Mouse (Mus musculus) liver, adult 2 months (tissue): Measurements from ENCODE around the gene Ccdc77. TPM values are rescaled to one million over a fixed set of nuclear protein-coding genes. Genes with fewer than 3 reads are reported as not detected.
"Not testable (repeated sequence)": the region's sequence is repeated elsewhere in the genome, so short reads cannot be mapped to it uniquely, and the experiment has no call there.

Experiments used
- DNase-seq: peaks from one replicate; pipeline ENCODE4 v3.0.0-alpha.2; 2011; ENCODE audit warnings: low read depth, low spot score; ENCODE audit errors: extremely low read depth
- H3K27ac ChIP-seq: fragments of 200-500 bp; replicated peaks from 2 replicates; pipeline ENCODE4 v1.5.1; 2012; ENCODE audit warnings: low read depth, mild to moderate bottlenecking, control low read depth, inconsistent platforms, low read length; ENCODE audit not compliant: insufficient read depth
- H3K27me3 ChIP-seq: fragments of 200-500 bp; 2 replicates; pipeline ENCODE4 v1.6.1; 2012; ENCODE audit warnings: mild to moderate bottlenecking, moderate library complexity, low read length, inconsistent platforms; ENCODE audit not compliant: control insufficient read depth, insufficient read depth
- H3K36me3 ChIP-seq: fragments of 200-500 bp; 2 replicates; pipeline ENCODE4 v1.6.1; 2012; ENCODE audit warnings: low read length, inconsistent platforms; ENCODE audit not compliant: control insufficient read depth, insufficient read depth
- H3K4me1 ChIP-seq: fragments of 200-500 bp; 2 replicates; pipeline ENCODE4 v1.6.1; 2011; ENCODE audit warnings: low read length; ENCODE audit not compliant: control insufficient read depth, insufficient read depth
- H3K4me3 ChIP-seq: fragments of 200-500 bp; 2 replicates; pipeline ENCODE4 v1.5.1; 2011; ENCODE audit warnings: low read depth, mild to moderate bottlenecking, control low read depth, low read length, moderate library complexity; ENCODE audit not compliant: insufficient read depth
- H3K79me2 ChIP-seq: fragments of 200-500 bp; 2 replicates; pipeline ENCODE4 v1.6.1; 2012; ENCODE audit warnings: inconsistent platforms, mild to moderate bottlenecking, low read length, moderate library complexity; ENCODE audit not compliant: control insufficient read depth, insufficient read depth
- H3K9ac ChIP-seq: fragments of 200-500 bp; 2 replicates; pipeline ENCODE4 v1.6.1; 2012; ENCODE audit warnings: low read depth, mild to moderate bottlenecking, control low read depth, inconsistent platforms, low read length
- CTCF ChIP-seq: fragments of 200-500 bp; IDR thresholded peaks from 2 replicates; pipeline ENCODE4 v1.5.1; 2011; ENCODE audit warnings: low read depth, low read length, control low read depth
- POLR2A ChIP-seq: fragments of 200-500 bp; IDR thresholded peaks from 2 replicates; pipeline ENCODE4 v1.6.1; 2011; ENCODE audit warnings: low read length, control low read depth; ENCODE audit not compliant: insufficient read depth; ENCODE audit errors: extremely low read depth
- WGBS: fragments of 180-500 bp; shearing (Covaris S2); methylation state at CpG from one replicate; pipeline ENCODE4 v1.1.7; 2018; 5-methylcytosine and 5-hydroxymethylcytosine counted together
- polyA plus RNA-seq: library from polyadenylated mRNA; depleted of rRNA; stranded (reverse); fragments of >200 nt; gene quantifications from 2 replicates; pipeline ENCODE4 v1.2.3, GENCODE M21; 2012
- total RNA-seq: library from RNA; depleted of rRNA; stranded (reverse); fragments of >200 nt; gene quantifications from 2 replicates; pipeline ENCODE4 v1.2.3, GENCODE M21; 2014

Gene Ccdc77
- total and polyA plus RNA-seq, 2 experiments, result 1.5 to 5.0 TPM

DNA sequence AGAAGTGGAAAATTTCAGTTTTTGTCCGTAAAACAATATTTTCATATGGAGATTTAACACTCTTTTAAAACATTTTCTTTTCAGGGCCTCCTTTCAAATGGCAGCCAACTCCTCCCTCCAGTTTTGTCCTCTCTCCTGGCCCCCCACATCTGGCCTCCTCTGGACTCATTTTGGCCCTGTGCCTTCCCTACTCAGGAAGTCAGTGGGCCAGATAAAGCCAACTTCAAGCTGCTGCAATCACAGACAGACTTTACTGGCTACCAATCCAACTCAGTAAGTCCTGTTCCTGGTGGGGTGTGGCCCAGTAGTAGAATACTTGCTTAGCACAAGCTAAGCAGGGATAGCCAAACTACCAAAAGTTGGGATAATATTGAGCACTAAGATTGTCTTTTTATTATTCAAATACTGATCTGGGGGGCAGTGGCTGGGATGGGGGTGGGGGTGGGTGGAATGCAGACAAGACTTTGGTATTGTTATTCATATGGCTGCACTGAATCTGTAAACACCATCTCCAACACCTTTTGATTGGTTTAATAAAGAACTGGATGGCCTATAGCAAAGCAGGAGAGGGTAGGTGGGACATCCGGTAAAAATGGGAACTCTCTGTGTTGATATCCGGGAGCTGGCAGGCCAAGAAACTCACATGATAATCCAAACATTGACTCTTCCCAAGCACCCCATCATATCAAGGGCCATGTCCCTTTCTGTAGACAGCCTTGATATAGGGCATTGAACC, 57.1 kb downstream of the Ccdc77 start:
- TF ChIP-seq CTCF (no peak), POLR2A (no peak)
- WGBS, result 89% methylated on average over 3 of the region's 3 CpGs
- Histone ChIP-seq H3K36me3 (no peaks in the 10 kb centered on the region), H3K4me3 (no peak overlapping the region), H3K27me3 (peaks cover 2% of the 10 kb centered on the region; the same call in 1 of the 2 replicates), H3K79me2 (no peaks in the 10 kb centered on the region), H3K4me1 (peaks cover 6% of the 10 kb centered on the region), H3K9ac (no peak overlapping the region), H3K27ac (no peak overlapping the region)
- DNase-seq, result no peak

DNA sequence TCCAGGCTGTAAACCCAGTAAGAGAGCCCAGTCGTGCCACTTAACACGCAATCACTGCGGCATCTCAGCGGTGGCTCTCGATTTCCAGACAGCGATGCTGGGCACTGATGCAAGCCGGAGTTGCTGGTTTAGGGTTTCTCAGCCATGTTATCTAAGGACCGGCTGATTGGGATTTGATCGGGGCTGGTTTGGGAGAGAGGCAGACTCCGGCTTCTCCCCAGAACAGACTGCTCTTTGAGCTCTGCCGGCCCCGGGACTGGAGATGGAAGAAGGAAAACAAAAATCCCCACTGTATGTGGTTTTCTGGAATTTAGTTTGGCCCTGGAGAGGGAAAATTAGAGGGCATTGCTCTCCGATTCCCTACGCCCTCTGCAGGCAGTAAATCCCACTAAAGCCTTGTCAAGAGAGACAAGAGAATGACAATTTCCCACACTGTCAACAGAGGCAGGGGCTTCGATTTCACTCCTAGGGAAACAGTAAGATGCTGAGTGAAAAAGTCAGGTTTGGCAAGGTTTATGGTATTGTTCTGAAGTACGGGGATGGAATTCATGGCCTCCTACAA, 61.3 kb downstream of the Ccdc77 start:
- TF ChIP-seq CTCF (no peak), POLR2A (no peak)
- H3K36me3 ChIP-seq, result no peaks in the 10 kb centered on the region
- H3K9ac ChIP-seq, result no peak overlapping the region
- no peak for DNase-seq
- WGBS, result 24% methylated on average over 16 of the region's 16 CpGs
- peaks cover 2% of the 10 kb centered on the region; the same call in 1 of the 2 replicates for H3K27me3 ChIP-seq
- no peak overlapping the region for H3K27ac ChIP-seq
- no peaks in the 10 kb centered on the region for H3K79me2 ChIP-seq
- H3K4me3 ChIP-seq, result no peak overlapping the region
- H3K4me1 ChIP-seq, result no peaks in the 10 kb centered on the region; the same call in 1 of the 2 replicates

DNA sequence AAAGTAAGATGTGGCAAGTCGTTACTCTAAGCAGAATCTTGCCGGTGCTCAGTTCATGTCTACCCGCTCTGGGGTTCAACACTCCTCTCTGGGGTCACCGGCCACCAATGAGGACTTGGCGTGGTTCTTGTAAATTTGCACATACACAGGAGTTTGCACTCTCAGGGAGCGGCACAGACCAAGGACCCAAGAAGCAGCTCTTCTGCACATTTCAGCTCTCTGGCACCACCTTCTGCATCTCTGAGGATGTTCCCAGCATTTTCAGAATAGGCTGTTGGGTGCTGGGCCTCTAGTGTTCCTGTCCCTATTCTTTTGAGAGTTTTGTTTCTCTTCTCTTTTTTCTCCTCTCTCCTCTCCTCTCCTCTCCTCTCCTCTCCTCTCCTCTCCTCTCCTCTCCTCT, 63.0 kb downstream of the Ccdc77 start:
- DNase-seq, result peak; percentile 47
- H3K4me3 ChIP-seq, result no peak overlapping the region
- H3K9ac ChIP-seq, result no peak overlapping the region
- no peaks in the 10 kb centered on the region for H3K79me2 ChIP-seq
- WGBS, result 32% methylated on average over 6 of the region's 6 CpGs
- no peaks in the 10 kb centered on the region for H3K36me3 ChIP-seq
- TF ChIP-seq CTCF (peak; percentile 60), POLR2A (no peak)
- H3K27me3 ChIP-seq, result peaks cover 2% of the 10 kb centered on the region; the same call in 1 of the 2 replicates
- no peak overlapping the region for H3K27ac ChIP-seq
- H3K4me1 ChIP-seq, result no peaks in the 10 kb centered on the region; the same call in 1 of the 2 replicates

DNA sequence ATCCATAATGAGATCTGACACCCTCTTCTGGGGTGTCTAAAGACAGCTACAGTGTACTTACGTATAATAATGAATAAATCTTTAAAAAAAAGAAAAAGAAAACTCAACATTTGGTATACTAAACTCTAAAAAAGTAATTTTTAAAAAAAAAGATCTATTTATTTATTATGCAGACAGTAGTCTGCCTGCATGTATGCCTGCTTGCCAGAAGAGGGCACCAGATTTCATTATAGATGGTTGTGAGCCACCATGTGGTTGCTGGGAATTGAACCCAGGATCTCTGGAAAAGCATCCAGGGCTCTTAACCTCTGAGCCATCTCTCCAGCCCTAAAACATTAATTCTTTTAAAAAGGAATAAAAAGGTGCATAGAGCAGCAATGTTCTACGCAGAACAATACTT, 67.6 kb downstream of the Ccdc77 start:
- not testable (repeated sequence) for H3K79me2 ChIP-seq, H3K9ac ChIP-seq, H3K36me3 ChIP-seq, H3K4me1 ChIP-seq, H3K27ac ChIP-seq, DNase-seq, H3K4me3 ChIP-seq
- WGBS, result 93% methylated on average over 2 of the region's 2 CpGs
- H3K27me3 ChIP-seq, result peaks cover 12% of the 10 kb centered on the region

DNA sequence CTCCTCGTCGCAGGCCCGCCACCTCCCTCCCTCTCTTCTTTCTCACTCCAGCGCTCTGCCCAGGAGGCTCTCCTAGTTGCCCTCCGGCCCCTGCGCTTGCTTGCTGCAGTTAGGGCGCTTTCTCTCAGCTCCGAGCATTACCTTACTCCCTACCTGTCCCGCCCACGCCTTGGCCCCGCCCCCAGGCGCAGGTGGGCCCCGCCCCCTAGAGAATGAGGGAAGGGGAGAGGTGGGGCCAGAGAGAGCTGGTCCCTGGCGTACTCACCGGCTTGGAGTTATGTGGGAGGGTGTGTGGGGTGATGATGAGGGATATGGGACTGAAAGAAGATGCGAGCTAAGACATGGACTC, 69.4 kb downstream of the Ccdc77 start:
- Histone ChIP-seq H3K27ac (no peak overlapping the region), H3K4me1 (no peaks in the 10 kb centered on the region), H3K36me3 (no peaks in the 10 kb centered on the region), H3K27me3 (peaks cover 12% of the 10 kb centered on the region), H3K9ac (peak overlapping the region; percentile 42), H3K79me2 (no peaks in the 10 kb centered on the region), H3K4me3 (peak overlapping the region; percentile 66)
- TF ChIP-seq POLR2A (no peak), CTCF (no peak)
- DNase-seq, result no peak
- 6% methylated on average over 16 of the region's 16 CpGs for WGBS
